Mouse (Mus musculus) stomach, postnatal 0 days (tissue): Measurements from ENCODE around the gene Samd4b.
"Not testable (repeated sequence)": the region's sequence is repeated elsewhere in the genome, so short reads cannot be mapped to it uniquely, and the experiment has no call there.

Source experiments
- CTCF ChIP-seq: IDR thresholded peaks from 2 replicates; pipeline ENCODE4 v1.5.1; 2016; ENCODE audit warnings: antibody characterized with exemption, low read depth, mild to moderate bottlenecking, moderate library complexity
- EP300 ChIP-seq: optimal IDR thresholded peaks from 2 replicates; pipeline ENCODE3; 2016; ENCODE audit warnings: antibody characterized with exemption

GRCm38 (mm10) chr7:28522536-28522935 lies 75.4 kb downstream of the Samd4b start, which contains the start of gene Ifnl3:
- TF ChIP-seq CTCF, EP300: not testable (repeated sequence)
